In genomic region chr4:106935583-106935935, GRCm38 (mm10) we compare ENCODE assay signal across 9 mouse cellular contexts. TPM values are rescaled to one million over a fixed set of nuclear protein-coding genes. Genes with fewer than 3 reads are reported as not detected.
DNase-seq lines count a peak whose midpoint lies in the region; ATAC-seq lines count a peak whose summit lies in the region.
"Had no signal": no experiment of that assay in that cellular context is flagged by ENCODE, and none has a peak within 500 bp of the region (broad histone marks: within the 10 kb centered on the region; RNA-seq: fewer than 3 reads in every experiment).

No protein-coding gene starts in this region.

- peaks cover 76% of the 10 kb centered on the region for H3K4me1 ChIP-seq in kidney, embryonic 15.5 days
- H3K4me1 ChIP-seq in embryonic facial prominence, embryonic 10.5 days, result peaks cover 88% of the 10 kb centered on the region
- H3K4me1 ChIP-seq in hindbrain, embryonic 14.5 days (replicated peaks; ENCODE audit: control insufficient read depth, insufficient read depth, low read length), result peaks cover 66% of the 10 kb centered on the region
- peaks cover 76% of the 10 kb centered on the region for H3K4me1 ChIP-seq in midbrain, embryonic 14.5 days (ENCODE audit: control insufficient read depth, insufficient read depth, low read length)

- ATAC-seq in kidney, embryonic 15.5 days (replicated peaks; ENCODE audit: low FRiP score), result no peak
- no peak for ATAC-seq in hindbrain, embryonic 14.5 days (ENCODE audit: low FRiP score)
- ATAC-seq in midbrain, embryonic 14.5 days (ENCODE audit: low FRiP score, low TSS enrichment), result no peak
- no peak for ATAC-seq in inflammation-experienced regulatory T-cells, adult 6 months

- H3K36me3 ChIP-seq in kidney, embryonic 15.5 days, result peaks cover 53% of the 10 kb centered on the region
- peaks cover 94% of the 10 kb centered on the region for H3K36me3 ChIP-seq in embryonic facial prominence, embryonic 10.5 days (replicated peaks)
- H3K36me3 ChIP-seq in hindbrain, embryonic 14.5 days (replicated peaks; ENCODE audit: control insufficient read depth, insufficient read depth), result peaks cover 35% of the 10 kb centered on the region; the same call in 1 of the 2 replicates
- peaks cover 27% of the 10 kb centered on the region for H3K36me3 ChIP-seq in midbrain, embryonic 14.5 days (ENCODE audit: control insufficient read depth, insufficient read depth, low read length)

- H3K27ac ChIP-seq in kidney, embryonic 15.5 days, result peak overlapping the region; percentile 7; the same call in 1 of the 2 replicates
- peak overlapping the region; percentile 89 for H3K27ac ChIP-seq in embryonic facial prominence, embryonic 10.5 days (replicated peaks)
- peak overlapping the region; percentile 77 for H3K27ac ChIP-seq in hindbrain, embryonic 14.5 days
- H3K27ac ChIP-seq in midbrain, embryonic 14.5 days (replicated peaks; ENCODE audit: low read depth, low read length), result peak overlapping the region; percentile 77

- no peak overlapping the region for H3K9ac ChIP-seq in kidney, embryonic 15.5 days
- H3K9ac ChIP-seq in hindbrain, embryonic 14.5 days, result peak overlapping the region; percentile 49; the same call in 1 of the 2 replicates
- peak overlapping the region; percentile 49 for H3K9ac ChIP-seq in midbrain, embryonic 14.5 days (replicated peaks; ENCODE audit: low read length)

- 52% methylated on average over 2 of the region's 2 CpGs for WGBS in kidney, embryonic 15.5 days
- 20% methylated on average over 2 of the region's 2 CpGs for WGBS in embryonic facial prominence, embryonic 10.5 days
- WGBS in hindbrain, embryonic 14.5 days, result 13% methylated on average over 2 of the region's 2 CpGs
- WGBS in midbrain, embryonic 14.5 days, result 2% methylated on average over 2 of the region's 2 CpGs

- H3K9me3 ChIP-seq in kidney, embryonic 15.5 days (replicated peaks), result no peaks in the 10 kb centered on the region
- no peaks in the 10 kb centered on the region for H3K9me3 ChIP-seq in embryonic facial prominence, embryonic 10.5 days
- H3K9me3 ChIP-seq in hindbrain, embryonic 14.5 days (ENCODE audit: control insufficient read depth, low read length), result no peaks in the 10 kb centered on the region
- H3K9me3 ChIP-seq in midbrain, embryonic 14.5 days (ENCODE audit: control insufficient read depth, low read length), result no peaks in the 10 kb centered on the region

- no peak overlapping the region for H3K4me3 ChIP-seq in kidney, embryonic 15.5 days (replicated peaks)
- H3K4me3 ChIP-seq in embryonic facial prominence, embryonic 10.5 days, result no peak overlapping the region
- no peak overlapping the region for H3K4me3 ChIP-seq in hindbrain, embryonic 14.5 days (replicated peaks; ENCODE audit: low read length)
- no peak overlapping the region for H3K4me3 ChIP-seq in midbrain, embryonic 14.5 days (replicated peaks; ENCODE audit: low read depth, low read length)

- H3K4me2 ChIP-seq in kidney, embryonic 15.5 days, result no peak overlapping the region
- no peak overlapping the region for H3K4me2 ChIP-seq in hindbrain, embryonic 14.5 days (replicated peaks)
- no peak overlapping the region for H3K4me2 ChIP-seq in midbrain, embryonic 14.5 days (ENCODE audit: low read length)
- H3K4me2 ChIP-seq: heart, embryonic 11.5 days had no signal

- H3K27me3 ChIP-seq in kidney, embryonic 15.5 days, result no peaks in the 10 kb centered on the region
- no peaks in the 10 kb centered on the region for H3K27me3 ChIP-seq in embryonic facial prominence, embryonic 10.5 days (replicated peaks; ENCODE audit: low read depth, poor library complexity, severe bottlenecking)
- H3K27me3 ChIP-seq in hindbrain, embryonic 14.5 days (ENCODE audit: control insufficient read depth, insufficient read depth, low read length), result no peaks in the 10 kb centered on the region
- H3K27me3 ChIP-seq in midbrain, embryonic 14.5 days (ENCODE audit: control insufficient read depth, insufficient read depth, low read length), result no peaks in the 10 kb centered on the region

- DNase-seq in kidney, postnatal 4 days, result no peak
- DNase-seq in embryonic facial prominence, embryonic 10.5 days (ENCODE audit: low spot score), result no peak
- no peak for DNase-seq in hindbrain, embryonic 14.5 days (ENCODE audit: low spot score)
- no peak for DNase-seq in midbrain, embryonic 14.5 days
- DNase-seq in right cerebral cortex, postnatal 25 days, result no peak
- DNase-seq in testis, postnatal 14 days (ENCODE audit: low spot score), result no peak

RNA-seq across cellular contexts. Expression of gene Ssbp3, which starts 25.1 kb away (rescaled TPM):
- polyA plus RNA-seq in kidney, embryonic 15.5 days (2015; fragmentation: Nextera tagmentation; extraction: Ambion mirVana), result 99.4 and 108 TPM in 2 replicates
- 147 TPM in 2 replicates for polyA plus RNA-seq in embryonic facial prominence, embryonic 10.5 days (2016; fragmentation: Nextera tagmentation; extraction: Ambion mirVana)
- polyA plus RNA-seq in hindbrain, embryonic 14.5 days (2014; fragmentation: Nextera tagmentation; extraction: Ambion mirVana), result 93.0 and 100 TPM in 2 replicates
- 147 and 187 TPM in 2 replicates for polyA plus RNA-seq in midbrain, embryonic 14.5 days (2014; fragmentation: Nextera tagmentation; extraction: Ambion mirVana)
- polyA plus RNA-seq in inflammation-experienced regulatory T-cells, adult 6 months (2017; shearing (Covaris generic)), result 10 to 100 TPM; 36.1 to 45.6 (median 43.4) TPM

Comparison
In these comparisons a context has a peak if more than half of its experiments do, and no peak if none do; other contexts are left out.
1. H3K27ac ChIP-seq: peak in every context shown above with its lines; median percentile 89 in embryonic facial prominence, embryonic 10.5 days; 77 in hindbrain, embryonic 14.5 days; 77 in midbrain, embryonic 14.5 days; 7 in kidney, embryonic 15.5 days.